Mouse (Mus musculus): ENCODE measurements around the gene Sec31b. TPM values are rescaled to one million over a fixed set of nuclear protein-coding genes. Genes with fewer than 3 reads are reported as not detected.
A peak's percentile ranks its signal among the peaks of the same experiment; 100 is the strongest.

The Sec31b gene
- polyA plus RNA-seq, 2 experiments: 0.20 to 0.46 TPM

DNA sequence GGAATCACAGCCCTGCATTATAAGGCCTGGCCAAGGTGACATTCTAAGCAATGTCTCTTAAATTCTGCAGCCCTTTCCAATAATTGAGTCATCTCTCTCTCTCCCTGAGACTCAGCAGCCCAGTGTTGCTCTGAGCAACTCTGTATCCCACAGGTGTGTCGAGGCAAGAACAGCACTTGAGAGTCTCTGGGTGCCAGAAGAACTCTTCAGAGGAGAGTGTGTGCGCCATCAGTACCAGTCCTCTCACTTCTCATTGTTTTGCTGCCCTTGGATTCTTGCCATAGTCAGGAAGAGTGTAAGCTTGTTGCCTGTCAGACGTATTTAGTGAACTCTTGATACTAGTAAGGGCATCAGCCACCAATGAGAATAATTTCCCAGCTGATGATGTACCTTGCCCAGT, 22.1 kb upstream of the Sec31b start:
- Histone ChIP-seq H3K4me3 (ENCODE audit: insufficient read depth in 1 of 2, low read depth in 2 of 2, low read length in 2 of 2) (no peak overlapping the region), H3K27me3 (ENCODE audit: control insufficient read depth, insufficient read depth, low read length) (no peaks in the 10 kb centered on the region), H3K9me3 (ENCODE audit: control insufficient read depth, low read length) (no peaks in the 10 kb centered on the region), H3K9ac (replicated peaks) (no peak overlapping the region), H3K4me2 (ENCODE audit: low read depth) (no peak overlapping the region), H3K36me3 (replicated peaks; ENCODE audit: control insufficient read depth, insufficient read depth, low read depth) (peaks cover 40% of the 10 kb centered on the region), H3K27ac (no peak overlapping the region), H3K4me1 (replicated peaks; ENCODE audit: control insufficient read depth in 2 of 2, insufficient read depth in 2 of 2, low read length in 1 of 2) (peaks cover 5 to 8% of the 10 kb centered on the region in 2 experiments; a peak in 3 of 4 replicates)
- 77% methylated on average over 3 of the region's 3 CpGs for WGBS (ENCODE audit: insufficient replicate concordance)
- TF ChIP-seq CTCF (IDR thresholded peaks at IDR 0.05; ENCODE audit: low read depth) (no peak), EP300 (IDR thresholded peaks at IDR 0.05; ENCODE audit: low read depth) (no peak)
- DNase-seq (ENCODE audit: low read depth in 3 of 3, low spot score in 3 of 3) (no peak), ATAC-seq (ENCODE audit: insufficient read depth) (no peak)

DNA sequence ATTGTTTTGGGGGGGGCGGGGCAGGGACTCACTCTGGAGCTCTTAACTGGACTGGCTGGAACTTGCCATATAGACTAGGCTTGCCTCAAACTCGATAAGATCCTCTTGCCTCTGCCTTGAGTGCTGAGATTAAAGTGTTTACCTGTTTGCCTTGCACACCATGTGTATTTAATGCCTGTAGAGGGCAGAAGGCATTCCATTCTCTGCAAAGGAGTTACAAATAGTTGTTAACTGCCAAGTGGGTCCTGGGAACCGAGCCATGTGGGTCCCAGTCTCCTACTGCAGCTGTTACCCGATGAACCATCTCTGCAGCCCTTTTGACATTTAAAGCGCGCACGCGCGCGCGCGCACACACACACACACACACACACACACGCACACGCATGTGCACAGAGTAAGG, 18.3 kb upstream of the Sec31b start:
- Histone ChIP-seq H3K9me3 (ENCODE audit: control insufficient read depth, low read length) (no peaks in the 10 kb centered on the region), H3K9ac (replicated peaks) (no peak overlapping the region), H3K27me3 (ENCODE audit: control insufficient read depth, insufficient read depth, low read length) (no peaks in the 10 kb centered on the region), H3K4me3 (ENCODE audit: insufficient read depth in 1 of 2, low read depth in 2 of 2, low read length in 2 of 2) (no peak overlapping the region; a peak in 1 of 4 replicates), H3K27ac (no peak overlapping the region), H3K4me1 (replicated peaks; ENCODE audit: control insufficient read depth in 2 of 2, insufficient read depth in 2 of 2, low read length in 1 of 2) (peaks cover 5 to 10% of the 10 kb centered on the region in 2 experiments; a peak in 3 of 4 replicates), H3K36me3 (replicated peaks; ENCODE audit: control insufficient read depth, insufficient read depth, low read depth) (peaks cover 22% of the 10 kb centered on the region), H3K4me2 (ENCODE audit: low read depth) (peak overlapping the region; percentile 85)
- TF ChIP-seq EP300 (IDR thresholded peaks at IDR 0.05; ENCODE audit: low read depth): no peak
- TF ChIP-seq CTCF (IDR thresholded peaks at IDR 0.05; ENCODE audit: low read depth): no peak
- DNase-seq (ENCODE audit: low read depth in 3 of 3, low spot score in 3 of 3) (no peak), ATAC-seq (ENCODE audit: insufficient read depth) (no peak)
- 88% methylated on average over 14 of the region's 14 CpGs for WGBS (ENCODE audit: insufficient replicate concordance)

DNA sequence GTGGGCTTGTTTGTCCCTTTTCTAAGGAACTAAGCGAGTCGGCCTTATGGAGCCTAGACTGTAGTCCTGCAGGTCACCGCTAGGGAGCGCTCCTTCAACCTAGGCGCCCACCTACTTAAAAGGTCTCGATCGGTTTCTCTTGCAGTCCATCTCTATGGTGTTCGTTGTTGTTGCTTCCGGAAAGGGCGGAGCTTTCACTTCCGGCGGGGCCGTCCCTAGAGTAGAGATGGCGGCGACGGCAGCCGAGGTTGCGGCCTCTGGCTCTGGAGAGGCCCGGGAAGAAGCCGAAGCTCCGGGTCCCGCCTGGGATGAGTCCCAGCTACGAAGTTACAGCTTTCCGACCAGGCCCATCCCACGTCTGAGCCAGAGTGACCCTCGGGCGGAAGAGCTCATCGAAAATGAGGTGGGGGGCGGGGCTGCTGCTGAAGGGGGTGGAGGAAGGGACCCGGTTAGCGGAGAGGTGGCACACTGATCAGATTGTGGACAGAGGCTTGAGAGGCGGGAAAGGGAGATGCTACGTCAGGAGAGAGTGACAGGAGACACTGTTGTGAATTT, 17.1 kb upstream of the Sec31b start, which contains the start of gene Hif1an:
Gene Hif1an (plus strand): TSS at position 199 of the 555 bp plus-strand sequence.
- Histone ChIP-seq H3K27ac (peak within 1 kb of the TSS; percentile 5; the same call in 1 of the 2 replicates), H3K9me3 (ENCODE audit: control insufficient read depth, low read length) (no peaks in the 10 kb centered on the region), H3K4me1 (replicated peaks; ENCODE audit: control insufficient read depth in 2 of 2, insufficient read depth in 2 of 2, low read length in 1 of 2) (peaks cover 5 to 10% of the 10 kb centered on the region in 2 experiments; a peak in 3 of 4 replicates), H3K4me2 (ENCODE audit: low read depth) (peak within 1 kb of the TSS; percentile 85), H3K36me3 (replicated peaks; ENCODE audit: control insufficient read depth, insufficient read depth, low read depth) (peaks cover 14% of the 10 kb centered on the region), H3K27me3 (ENCODE audit: control insufficient read depth, insufficient read depth, low read length) (no peaks in the 10 kb centered on the region), H3K9ac (replicated peaks) (peak within 1 kb of the TSS; percentile 27), H3K4me3 (ENCODE audit: insufficient read depth in 1 of 2, low read depth in 2 of 2, low read length in 2 of 2) (peak within 1 kb of the TSS; percentile 54 to 98)
- under 1% methylated on average over 33 of the region's 33 CpGs for WGBS (ENCODE audit: insufficient replicate concordance)
- TF ChIP-seq CTCF (IDR thresholded peaks at IDR 0.05; ENCODE audit: low read depth): peak; percentile 98
- TF ChIP-seq EP300 (IDR thresholded peaks at IDR 0.05; ENCODE audit: low read depth): no peak; the same call in 1 of the 2 replicates
- peak; percentile 99 for ATAC-seq (ENCODE audit: insufficient read depth)
- peak; percentile 93 to 95 (median 93) for DNase-seq (ENCODE audit: low read depth in 3 of 3, low spot score in 3 of 3)

DNA sequence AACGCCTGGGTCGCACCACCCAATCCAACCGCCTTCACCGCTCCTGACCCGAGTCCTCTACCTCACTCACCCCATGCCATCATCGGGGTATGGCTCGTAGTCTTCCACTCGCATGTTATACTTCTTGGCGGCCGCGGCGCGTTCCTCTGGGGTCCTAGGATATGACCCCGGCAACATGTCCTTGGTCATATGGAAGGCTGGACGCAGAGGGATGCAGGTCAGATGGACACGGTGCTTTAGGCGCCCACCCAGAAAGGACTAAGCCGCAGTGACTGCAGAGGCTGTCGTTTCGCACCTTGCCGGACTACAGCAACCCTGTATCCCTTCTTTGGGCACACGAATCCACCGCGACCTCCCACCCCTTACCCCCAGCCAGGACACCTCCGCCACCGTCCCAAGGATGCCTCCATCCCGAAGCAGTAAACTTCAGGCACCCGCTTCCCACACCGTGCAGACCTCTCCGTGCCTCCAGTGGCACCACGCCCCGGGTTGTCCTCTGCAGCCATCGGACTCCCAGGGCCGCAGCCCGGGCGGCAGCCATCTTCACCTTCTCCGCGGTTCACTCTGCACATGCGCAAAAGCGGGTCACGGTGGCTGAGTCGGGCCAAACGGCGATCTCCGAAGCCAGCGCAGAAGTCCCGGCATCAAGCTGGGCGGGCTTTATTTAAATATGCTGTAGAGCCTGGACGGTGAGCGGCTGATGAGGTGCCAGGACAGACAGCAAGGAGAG, 9.4 kb upstream of the Sec31b start, which contains the start of gene Ndufb8:
Gene Ndufb8 (minus strand): TSS at position 580 of the 730 bp plus-strand sequence.
- Histone ChIP-seq H3K27me3 (ENCODE audit: control insufficient read depth, insufficient read depth, low read length) (no peaks in the 10 kb centered on the region), H3K9ac (replicated peaks) (peak within 1 kb of the TSS; percentile 85), H3K36me3 (replicated peaks; ENCODE audit: control insufficient read depth, insufficient read depth, low read depth) (peaks cover 23% of the 10 kb centered on the region), H3K4me3 (ENCODE audit: insufficient read depth in 1 of 2, low read depth in 2 of 2, low read length in 2 of 2) (peak within 1 kb of the TSS; percentile 77 to 88), H3K4me1 (replicated peaks; ENCODE audit: control insufficient read depth in 2 of 2, insufficient read depth in 2 of 2, low read length in 1 of 2) (peaks cover 2 to 5% of the 10 kb centered on the region in 2 experiments; a peak in 3 of 4 replicates), H3K9me3 (ENCODE audit: control insufficient read depth, low read length) (no peaks in the 10 kb centered on the region), H3K27ac (peak within 1 kb of the TSS; percentile 34), H3K4me2 (ENCODE audit: low read depth) (peak within 1 kb of the TSS; percentile 86)
- peak; percentile 90 for ATAC-seq (ENCODE audit: insufficient read depth)
- WGBS (ENCODE audit: insufficient replicate concordance): under 1% methylated on average over 50 of the region's 50 CpGs
- DNase-seq (ENCODE audit: low read depth in 3 of 3, low spot score in 3 of 3): peak; percentile 85 to 86 (median 86)
- TF ChIP-seq EP300 (IDR thresholded peaks at IDR 0.05; ENCODE audit: low read depth): no peak
- TF ChIP-seq CTCF (IDR thresholded peaks at IDR 0.05; ENCODE audit: low read depth): no peak

DNA sequence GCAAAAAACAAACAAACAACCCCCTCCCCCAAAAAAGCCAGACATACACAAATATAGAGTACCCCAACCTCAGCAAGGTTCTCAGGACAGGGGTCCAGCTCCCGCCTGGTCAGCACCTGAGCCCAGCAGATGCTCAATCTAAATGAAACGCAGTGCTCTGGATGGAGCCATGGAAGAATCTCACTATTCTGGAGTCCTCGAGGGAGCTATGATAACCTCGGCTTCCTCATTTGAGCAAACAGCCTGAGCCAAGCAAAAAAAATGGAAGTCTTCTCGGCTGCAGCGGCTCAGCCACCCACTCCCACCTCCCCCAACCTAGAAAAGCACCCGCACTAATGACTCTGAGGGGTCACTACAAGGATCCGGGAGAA, 8.8 kb upstream of the Sec31b start:
- Histone ChIP-seq H3K4me3 (ENCODE audit: insufficient read depth in 1 of 2, low read depth in 2 of 2, low read length in 2 of 2) (peak overlapping the region; percentile 77 to 88), H3K4me1 (replicated peaks; ENCODE audit: control insufficient read depth in 2 of 2, insufficient read depth in 2 of 2, low read length in 1 of 2) (peaks cover 2 to 5% of the 10 kb centered on the region in 2 experiments; a peak in 3 of 4 replicates), H3K27ac (no peak overlapping the region; the same call in 1 of the 2 replicates), H3K4me2 (ENCODE audit: low read depth) (peak overlapping the region; percentile 86), H3K36me3 (replicated peaks; ENCODE audit: control insufficient read depth, insufficient read depth, low read depth) (peaks cover 28% of the 10 kb centered on the region), H3K9me3 (ENCODE audit: control insufficient read depth, low read length) (no peaks in the 10 kb centered on the region), H3K27me3 (ENCODE audit: control insufficient read depth, insufficient read depth, low read length) (no peaks in the 10 kb centered on the region), H3K9ac (replicated peaks) (peak overlapping the region; percentile 85)
- 3% methylated on average over 8 of the region's 8 CpGs for WGBS (ENCODE audit: insufficient replicate concordance)
- TF ChIP-seq EP300 (IDR thresholded peaks at IDR 0.05; ENCODE audit: low read depth): no peak
- TF ChIP-seq CTCF (IDR thresholded peaks at IDR 0.05; ENCODE audit: low read depth): no peak
- DNase-seq (ENCODE audit: low read depth in 3 of 3, low spot score in 3 of 3): no peak
- ATAC-seq (ENCODE audit: insufficient read depth): no peak
